Mouse (Mus musculus): ENCODE data around the gene Clrn2. TPM values are rescaled to one million over a fixed set of nuclear protein-coding genes. Genes with fewer than 3 reads are reported as not detected.

Gene Clrn2
- total RNA-seq, 2 experiments from 2014 or later, result not detected

- peak; percentile 96 for DNase-seq (ENCODE audit: low spot score)
Observed at GRCm38 (mm10) chr5:45449831-45450716, 3.5 kb upstream of the Clrn2 start, which contains the start of gene Qdpr. Qdpr (minus strand) TSS chr5:45450236.

- DNase-seq (ENCODE audit: low spot score), result no peak
Observed at GRCm38 (mm10) chr5:45454456-45454855, 905 bp downstream of the Clrn2 start.

GRCm38 (mm10) chr5:45472880-45473450 is 19.4 kb downstream of the Clrn2 start:
- peak; percentile 20 for DNase-seq (ENCODE audit: low spot score)

- no peak for DNase-seq (ENCODE audit: low spot score)
Observed at GRCm38 (mm10) chr5:45473521-45473920, 20.0 kb downstream of the Clrn2 start.

GRCm38 (mm10) chr5:45474215-45474614 is 20.7 kb downstream of the Clrn2 start:
- DNase-seq (ENCODE audit: low spot score), result peak; percentile 56

- no peak for DNase-seq (ENCODE audit: low spot score)
Observed at GRCm38 (mm10) chr5:45474758-45475157, 21.2 kb downstream of the Clrn2 start.

GRCm38 (mm10) chr5:45475771-45476170 is 22.2 kb downstream of the Clrn2 start:
- no peak for DNase-seq (ENCODE audit: low spot score)

- no peak for DNase-seq (ENCODE audit: low spot score)
Observed at GRCm38 (mm10) chr5:45476288-45476687, 22.7 kb downstream of the Clrn2 start.

- no peak for DNase-seq (ENCODE audit: low spot score)
Observed at GRCm38 (mm10) chr5:45477601-45478000, 24.1 kb downstream of the Clrn2 start.

- no peak for DNase-seq (ENCODE audit: low spot score)
Observed at GRCm38 (mm10) chr5:45480066-45480465, 26.5 kb downstream of the Clrn2 start.

GRCm38 (mm10) chr5:45481125-45481524 is 27.6 kb downstream of the Clrn2 start:
- no peak for DNase-seq (ENCODE audit: low spot score)

GRCm38 (mm10) chr5:45482607-45483006 is 29.1 kb downstream of the Clrn2 start:
- no peak for DNase-seq (ENCODE audit: low spot score)

GRCm38 (mm10) chr5:45483654-45484053 is 30.1 kb downstream of the Clrn2 start:
- DNase-seq (ENCODE audit: low spot score), result no peak

GRCm38 (mm10) chr5:45491776-45492175 is 38.2 kb downstream of the Clrn2 start:
- DNase-seq (ENCODE audit: low spot score), result no peak

- peak; percentile 99 for DNase-seq (ENCODE audit: low spot score)
Observed at GRCm38 (mm10) chr5:45493191-45494092, 39.9 kb downstream of the Clrn2 start, which contains the start of gene Lap3. Lap3 (plus strand) TSS chr5:45493374.

- DNase-seq (ENCODE audit: low spot score), result no peak
Observed at GRCm38 (mm10) chr5:45494093-45494755, 40.7 kb downstream of the Clrn2 start.

GRCm38 (mm10) chr5:45495429-45495975 is 42.0 kb downstream of the Clrn2 start:
- no peak for DNase-seq (ENCODE audit: low spot score)

- DNase-seq (ENCODE audit: low spot score), result no peak
Observed at GRCm38 (mm10) chr5:45496042-45496441, 42.5 kb downstream of the Clrn2 start.

- DNase-seq (ENCODE audit: low spot score), result no peak
Observed at GRCm38 (mm10) chr5:45496479-45496878, 42.9 kb downstream of the Clrn2 start.

GRCm38 (mm10) chr5:45496930-45497550 is 43.5 kb downstream of the Clrn2 start:
- no peak for DNase-seq (ENCODE audit: low spot score)

All from gastrocnemius, adult 18-20 months (tissue).